21 mouse cellular contexts compared by ENCODE assay signal in the genomic region with DNA sequence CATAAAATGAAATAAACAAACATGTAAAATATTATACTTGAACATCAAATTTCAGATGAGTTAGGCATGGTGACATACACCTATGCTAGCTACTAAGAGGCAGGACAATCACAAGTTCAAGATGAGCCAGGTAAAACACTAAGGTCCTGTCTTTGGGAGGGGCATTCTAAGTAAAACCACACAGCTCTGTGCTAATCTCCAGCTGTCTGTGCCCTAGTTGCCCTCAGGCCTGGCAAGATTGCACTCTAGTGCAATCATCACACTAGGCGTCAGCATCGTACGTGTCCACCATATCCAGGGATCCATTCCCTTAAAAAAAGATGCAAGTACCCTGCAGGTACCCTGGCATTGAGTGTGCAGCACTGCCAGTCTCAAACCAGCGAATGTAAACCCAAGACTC. TPM values are rescaled to one million over a fixed set of nuclear protein-coding genes. Genes with fewer than 3 reads are reported as not detected.
A peak's percentile ranks its signal among the peaks of the same experiment; 100 is the strongest.
DNase-seq lines count a peak whose midpoint lies in the region; ATAC-seq lines count a peak whose summit lies in the region.
"Had no signal": no experiment of that assay in that cellular context is flagged by ENCODE, and none has a peak within 500 bp of the region (broad histone marks: within the 10 kb centered on the region; RNA-seq: fewer than 3 reads in every experiment).

No protein-coding gene starts in this region.

- H3K4me2 ChIP-seq in liver, embryonic 13.5 days: no peak overlapping the region
- H3K4me2 ChIP-seq in midbrain, embryonic 11.5 days: no peak overlapping the region
- H3K4me2 ChIP-seq in midbrain, embryonic 14.5 days (ENCODE audit: low read length): no peak overlapping the region
- H3K4me2 ChIP-seq: embryonic facial prominence, embryonic 15.5 days; heart, embryonic 11.5 days; hindbrain, embryonic 14.5 days had no signal

- peak overlapping the region; percentile 21; the same call in 1 of the 2 replicates for H3K27ac ChIP-seq in liver, embryonic 13.5 days
- H3K27ac ChIP-seq in midbrain, embryonic 11.5 days (ENCODE audit: low read depth, low read length): no peak overlapping the region
- H3K27ac ChIP-seq in midbrain, embryonic 14.5 days (replicated peaks; ENCODE audit: low read depth, low read length): no peak overlapping the region
- H3K27ac ChIP-seq: embryonic facial prominence, embryonic 15.5 days; heart, adult 2 months; hindbrain, embryonic 10.5 days; hindbrain, embryonic 14.5 days had no signal

- no peak for DNase-seq in liver, embryonic 13.5 days
- no peak for DNase-seq in liver
- DNase-seq in midbrain, embryonic 11.5 days (ENCODE audit: low spot score, missing footprints): peak; percentile 41
- no peak for DNase-seq in midbrain, embryonic 14.5 days
- DNase-seq: adrenal gland, postnatal 14 days; cerebellum, adult 18-20 months; cerebellum, adult 9-11 months; cerebellum, postnatal 36 days; embryo, embryonic 11 days; gastrocnemius, postnatal 10 days; heart, adult 2 months had no signal

- no peak overlapping the region for H3K4me3 ChIP-seq in liver, embryonic 13.5 days (replicated peaks)
- no peak overlapping the region for H3K4me3 ChIP-seq in midbrain, embryonic 11.5 days (ENCODE audit: low read depth, low read length)
- no peak overlapping the region for H3K4me3 ChIP-seq in midbrain, embryonic 14.5 days (replicated peaks; ENCODE audit: low read depth, low read length)
- H3K4me3 ChIP-seq: embryonic facial prominence, embryonic 15.5 days; erythroblast, embryonic 14.5 days; heart, adult 2 months; hindbrain, embryonic 10.5 days had no signal

- peak; percentile 56 for ATAC-seq in liver, embryonic 13.5 days (ENCODE audit: low read depth)
- no peak for ATAC-seq in midbrain, embryonic 11.5 days (ENCODE audit: low FRiP score)
- no peak for ATAC-seq in midbrain, embryonic 14.5 days (ENCODE audit: low FRiP score, low TSS enrichment)
- peak; percentile 28 for ATAC-seq in megakaryocyte progenitor cell, adult 5-6 weeks (replicated peaks; ENCODE audit: poor library complexity)
- no peak for ATAC-seq in erythroid progenitor cell, adult 5-6 weeks (replicated peaks; ENCODE audit: low FRiP score, poor library complexity, severe bottlenecking)
- ATAC-seq: activated CD4-positive, CD25-positive, alpha-beta regulatory T cell, adult 4 months; Patski had no signal

- H3K36me3 ChIP-seq in liver, embryonic 13.5 days: peaks cover 14% of the 10 kb centered on the region
- no peaks in the 10 kb centered on the region for H3K36me3 ChIP-seq in midbrain, embryonic 11.5 days (ENCODE audit: control insufficient read depth, insufficient read depth, low read length)
- no peaks in the 10 kb centered on the region for H3K36me3 ChIP-seq in midbrain, embryonic 14.5 days (ENCODE audit: control insufficient read depth, insufficient read depth, low read length)
- H3K36me3 ChIP-seq: embryonic facial prominence, embryonic 15.5 days had no signal

- no peak overlapping the region; the same call in 1 of the 2 replicates for H3K9ac ChIP-seq in liver, embryonic 13.5 days
- H3K9ac ChIP-seq in midbrain, embryonic 11.5 days (ENCODE audit: low read length): no peak overlapping the region
- no peak overlapping the region for H3K9ac ChIP-seq in midbrain, embryonic 14.5 days (replicated peaks; ENCODE audit: low read length)
- H3K9ac ChIP-seq: embryonic facial prominence, embryonic 15.5 days; hindbrain, embryonic 14.5 days had no signal

- peaks cover 65% of the 10 kb centered on the region for H3K4me1 ChIP-seq in liver, embryonic 13.5 days (replicated peaks)
- peaks cover 7% of the 10 kb centered on the region; the same call in 1 of the 2 replicates for H3K4me1 ChIP-seq in midbrain, embryonic 11.5 days (ENCODE audit: control insufficient read depth, insufficient read depth, low read length)
- peaks cover 38% of the 10 kb centered on the region for H3K4me1 ChIP-seq in midbrain, embryonic 14.5 days (ENCODE audit: control insufficient read depth, insufficient read depth, low read length)

- no peaks in the 10 kb centered on the region for H3K27me3 ChIP-seq in liver, embryonic 13.5 days
- no peaks in the 10 kb centered on the region for H3K27me3 ChIP-seq in midbrain, embryonic 11.5 days (ENCODE audit: control insufficient read depth, insufficient read depth, low read length)
- no peaks in the 10 kb centered on the region for H3K27me3 ChIP-seq in midbrain, embryonic 14.5 days (ENCODE audit: control insufficient read depth, insufficient read depth, low read length)
- H3K27me3 ChIP-seq: CH12.LX; embryonic facial prominence, embryonic 15.5 days; Patski had no signal

- no peaks in the 10 kb centered on the region for H3K9me3 ChIP-seq in liver, embryonic 13.5 days (replicated peaks)
- H3K9me3 ChIP-seq in midbrain, embryonic 11.5 days (ENCODE audit: control insufficient read depth, low read length): no peaks in the 10 kb centered on the region
- H3K9me3 ChIP-seq in midbrain, embryonic 14.5 days (ENCODE audit: control insufficient read depth, low read length): no peaks in the 10 kb centered on the region
- H3K9me3 ChIP-seq: embryonic facial prominence, embryonic 15.5 days; hindbrain, embryonic 10.5 days had no signal

- WGBS in liver, embryonic 13.5 days (ENCODE audit: insufficient replicate concordance): 50% methylated on average over 4 of the region's 4 CpGs
- WGBS in midbrain, embryonic 11.5 days: 95% methylated on average over 4 of the region's 4 CpGs
- 80% methylated on average over 4 of the region's 4 CpGs for WGBS in midbrain, embryonic 14.5 days

RNA-seq across cellular contexts. Expression of gene Chsy1, which starts 28.0 kb away (rescaled TPM):
- 9.8 and 10.1 TPM in 2 replicates for polyA plus RNA-seq in liver, embryonic 13.5 days (2015; fragmentation: Nextera tagmentation; extraction: Ambion mirVana)
- polyA plus RNA-seq in midbrain, embryonic 11.5 days (2014; fragmentation: Nextera tagmentation; extraction: Ambion mirVana): 18.4 and 20.4 TPM in 2 replicates
- polyA plus RNA-seq in midbrain, embryonic 14.5 days (2014; fragmentation: Nextera tagmentation; extraction: Ambion mirVana): 14.0 and 16.0 TPM in 2 replicates
- 37.9 and 38.3 TPM in 2 replicates for total RNA-seq in megakaryocyte progenitor cell, adult 5-6 weeks (2015)
- total RNA-seq in megakaryocyte progenitor cell, adult 5-6 weeks (2017): 62.1 and 68.0 TPM in 2 replicates
- 7.6 and 10.1 TPM in 2 replicates for total RNA-seq in erythroid progenitor cell, adult 5-6 weeks (2015; ENCODE audit: low replicate concordance)
- total RNA-seq in erythroid progenitor cell, adult 5-6 weeks (2017; ENCODE audit: low replicate concordance): 9.9 and 15.3 TPM in 2 replicates

RNA-seq across cellular contexts. Expression of gene Selenos, which starts 57.9 kb away (rescaled TPM):
- polyA plus RNA-seq in liver, embryonic 13.5 days (2015; fragmentation: Nextera tagmentation; extraction: Ambion mirVana): 64.6 and 68.2 TPM in 2 replicates
- polyA plus RNA-seq in midbrain, embryonic 11.5 days (2014; fragmentation: Nextera tagmentation; extraction: Ambion mirVana): 85.7 and 85.9 TPM in 2 replicates
- 78.3 and 79.9 TPM in 2 replicates for polyA plus RNA-seq in midbrain, embryonic 14.5 days (2014; fragmentation: Nextera tagmentation; extraction: Ambion mirVana)
- 161 and 177 TPM in 2 replicates for total RNA-seq in megakaryocyte progenitor cell, adult 5-6 weeks (2015)
- total RNA-seq in megakaryocyte progenitor cell, adult 5-6 weeks (2017): 126 and 144 TPM in 2 replicates
- total RNA-seq in erythroid progenitor cell, adult 5-6 weeks (2015; ENCODE audit: low replicate concordance): 22.6 and 27.0 TPM in 2 replicates
- 17.5 and 18.9 TPM in 2 replicates for total RNA-seq in erythroid progenitor cell, adult 5-6 weeks (2017; ENCODE audit: low replicate concordance)

Comparison
In these comparisons a context has a peak if more than half of its experiments do, and no peak if none do; other contexts are left out.
1. ATAC-seq: peak in liver, embryonic 13.5 days (single experiment) and megakaryocyte progenitor cell, adult 5-6 weeks (single experiment); none in midbrain, embryonic 11.5 days (single experiment), midbrain, embryonic 14.5 days (single experiment) and erythroid progenitor cell, adult 5-6 weeks (single experiment).